Mouse (Mus musculus): ENCODE data around the gene Naglu. TPM values are rescaled to one million over a fixed set of nuclear protein-coding genes. Genes with fewer than 3 reads are reported as not detected.

The Naglu gene
- polyA plus RNA-seq, 1 experiment from 2014 or later = 13.7 TPM

DNA sequence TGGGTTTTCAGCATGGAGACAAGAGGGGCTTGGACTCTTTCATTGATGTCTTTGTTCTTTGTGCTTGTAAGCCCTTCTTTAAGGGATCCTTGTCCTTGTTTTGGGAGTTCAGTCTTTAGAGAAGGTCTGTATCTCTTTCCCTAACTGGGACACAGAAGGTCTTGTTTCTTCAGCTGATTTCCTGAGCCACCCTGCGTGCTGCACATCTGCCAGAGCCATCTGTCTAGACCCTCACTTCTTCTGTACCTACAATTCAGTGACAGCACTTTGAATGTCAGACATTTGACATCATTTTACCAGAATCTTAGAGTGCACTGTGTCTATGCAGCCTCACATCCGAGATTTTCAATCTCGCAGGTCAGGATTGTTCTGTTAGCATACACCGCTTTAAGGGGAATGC is 24.0 kb upstream of the Naglu start:
- Histone ChIP-seq H3K4me3 (no peak overlapping the region), H3K9me3 (no peaks in the 10 kb centered on the region), H3K27me3 (replicated peaks) (no peaks in the 10 kb centered on the region), H3K36me3 (replicated peaks) (peaks cover 59% of the 10 kb centered on the region), H3K4me1 (no peaks in the 10 kb centered on the region), H3K9ac (no peak overlapping the region), H3K4me2 (no peak overlapping the region), H3K27ac (no peak overlapping the region)
- 90% methylated on average over 4 of the region's 4 CpGs for WGBS
- ATAC-seq (replicated peaks) = no peak

DNA sequence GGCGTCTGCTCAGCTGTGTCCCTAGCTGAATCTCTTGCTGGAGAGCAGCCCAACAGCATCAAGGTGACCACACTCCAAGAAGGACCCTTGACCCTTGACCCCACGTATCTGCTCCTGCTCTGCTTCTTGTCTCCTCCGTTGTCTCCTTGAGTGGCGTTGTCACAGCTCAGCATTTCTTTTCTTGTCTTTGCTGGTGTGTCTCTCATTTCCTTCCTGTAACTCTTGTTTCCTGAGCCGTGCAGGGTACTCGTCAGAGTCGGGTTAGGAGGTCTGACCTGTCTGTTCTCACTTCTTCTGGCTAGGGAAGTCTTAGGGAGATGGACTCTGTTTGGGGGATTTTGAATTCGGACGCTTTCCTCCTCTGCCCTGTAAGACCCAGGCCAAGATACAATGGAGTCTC is 23.4 kb upstream of the Naglu start:
- H3K27ac ChIP-seq = no peak overlapping the region
- H3K36me3 ChIP-seq (replicated peaks) = peaks cover 55% of the 10 kb centered on the region
- no peaks in the 10 kb centered on the region for H3K27me3 ChIP-seq (replicated peaks)
- H3K4me2 ChIP-seq = no peak overlapping the region
- WGBS = 65% methylated on average over 9 of the region's 9 CpGs
- no peak overlapping the region for H3K4me3 ChIP-seq
- no peak for ATAC-seq (replicated peaks)
- H3K9ac ChIP-seq = no peak overlapping the region
- no peaks in the 10 kb centered on the region for H3K9me3 ChIP-seq
- H3K4me1 ChIP-seq = no peaks in the 10 kb centered on the region

DNA sequence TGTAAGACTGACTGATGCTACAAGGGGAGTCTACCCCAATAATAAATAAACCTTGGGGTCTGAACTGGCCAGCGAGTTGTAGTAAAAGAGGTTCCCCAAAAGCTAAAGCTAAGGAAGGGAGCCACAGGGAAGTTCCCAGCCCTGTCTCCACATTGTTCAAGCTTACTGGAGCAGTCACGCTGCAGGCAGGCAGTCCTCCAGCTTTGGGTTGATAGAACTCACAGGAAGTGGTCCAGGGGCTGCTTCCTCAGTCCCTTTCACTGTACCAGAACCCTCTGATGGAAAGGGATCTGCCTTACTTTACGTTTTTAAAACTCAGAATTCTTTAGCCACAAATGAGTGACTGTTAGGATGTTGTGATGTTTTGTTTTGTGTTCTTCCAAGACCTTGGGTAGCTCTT is 22.3 kb upstream of the Naglu start:
- WGBS = 73% methylated on average over 3 of the region's 3 CpGs
- Histone ChIP-seq H3K4me3 (no peak overlapping the region), H3K4me2 (no peak overlapping the region), H3K27ac (no peak overlapping the region), H3K36me3 (replicated peaks) (peaks cover 64% of the 10 kb centered on the region), H3K27me3 (replicated peaks) (no peaks in the 10 kb centered on the region), H3K9me3 (no peaks in the 10 kb centered on the region), H3K9ac (no peak overlapping the region), H3K4me1 (no peaks in the 10 kb centered on the region)
- no peak for ATAC-seq (replicated peaks)

DNA sequence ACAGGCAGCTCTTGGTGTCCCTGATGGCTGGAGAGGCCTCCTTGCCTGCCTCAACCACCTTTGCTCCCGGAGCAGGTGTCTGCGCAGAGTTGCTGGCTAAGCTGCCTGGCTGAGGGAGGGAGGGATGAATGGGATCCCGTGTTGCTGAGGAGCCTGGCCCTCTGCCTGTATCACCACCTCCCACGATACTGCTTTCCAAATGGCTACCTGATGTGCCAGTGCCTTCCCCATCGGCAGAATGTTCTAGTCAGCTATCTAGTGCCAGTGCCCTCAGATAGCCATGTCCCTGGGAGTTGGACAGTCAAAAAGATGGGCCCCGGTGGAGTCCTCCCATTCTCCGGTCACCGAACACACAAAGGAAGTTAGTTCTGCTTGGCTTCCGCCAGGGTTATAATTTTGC is 19.5 kb upstream of the Naglu start:
- H3K36me3 ChIP-seq (replicated peaks) = peaks cover 62% of the 10 kb centered on the region
- no peak overlapping the region for H3K27ac ChIP-seq
- 86% methylated on average over 9 of the region's 9 CpGs for WGBS
- no peaks in the 10 kb centered on the region for H3K27me3 ChIP-seq (replicated peaks)
- H3K4me1 ChIP-seq = no peaks in the 10 kb centered on the region
- no peak overlapping the region for H3K9ac ChIP-seq
- ATAC-seq (replicated peaks) = no peak
- no peak overlapping the region for H3K4me3 ChIP-seq
- H3K9me3 ChIP-seq = no peaks in the 10 kb centered on the region
- no peak overlapping the region for H3K4me2 ChIP-seq

DNA sequence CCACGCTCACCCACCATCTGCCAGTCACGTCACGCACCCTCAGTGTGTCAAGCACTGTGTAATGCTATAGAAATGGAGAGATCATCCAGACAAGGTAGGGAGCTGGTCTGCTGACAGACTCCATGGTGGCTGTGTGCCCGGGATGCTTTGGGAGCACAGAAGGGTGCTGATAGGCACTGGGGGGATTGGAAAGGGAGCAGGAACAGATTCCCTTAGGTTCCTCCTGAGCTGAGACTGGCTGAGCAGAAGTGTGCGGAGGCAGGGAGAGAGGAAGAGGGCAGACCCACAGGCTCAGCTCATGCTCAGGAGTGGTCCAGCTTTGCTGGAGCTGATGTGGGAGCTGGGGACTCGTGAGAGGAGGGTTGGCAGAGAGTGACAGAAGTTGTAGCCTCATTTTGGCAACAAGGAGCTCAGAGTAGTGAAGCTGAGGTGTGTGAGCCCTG is 18.7 kb upstream of the Naglu start:
- Histone ChIP-seq H3K4me3 (no peak overlapping the region), H3K27me3 (replicated peaks) (no peaks in the 10 kb centered on the region), H3K4me2 (no peak overlapping the region), H3K9ac (no peak overlapping the region), H3K4me1 (no peaks in the 10 kb centered on the region), H3K9me3 (no peaks in the 10 kb centered on the region), H3K36me3 (replicated peaks) (peaks cover 66% of the 10 kb centered on the region), H3K27ac (no peak overlapping the region)
- no peak for ATAC-seq (replicated peaks)
- 82% methylated on average over 6 of the region's 6 CpGs for WGBS

DNA sequence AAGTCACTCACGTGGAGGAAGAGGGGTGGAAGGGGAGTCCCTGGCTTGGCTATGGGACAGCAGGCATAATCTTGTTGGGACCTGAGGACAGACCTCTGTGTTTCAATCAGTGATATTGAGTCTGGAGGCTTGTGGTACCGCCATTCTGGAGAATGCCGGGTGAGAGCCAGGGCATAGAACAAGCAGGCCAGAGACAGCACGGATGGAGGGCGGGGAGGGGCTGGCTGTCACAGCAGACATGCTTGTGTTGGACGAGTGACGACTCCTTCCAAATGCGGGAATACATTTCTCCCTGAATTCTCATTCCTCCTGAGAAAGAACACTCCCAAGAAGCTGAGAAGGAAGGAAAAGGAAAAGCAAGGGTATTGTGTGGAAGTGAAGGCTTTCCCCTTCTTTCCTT is 18.2 kb upstream of the Naglu start:
- WGBS = 85% methylated on average over 8 of the region's 8 CpGs
- H3K9ac ChIP-seq = no peak overlapping the region
- no peak overlapping the region for H3K4me3 ChIP-seq
- H3K4me2 ChIP-seq = no peak overlapping the region
- ATAC-seq (replicated peaks) = no peak
- H3K27me3 ChIP-seq (replicated peaks) = no peaks in the 10 kb centered on the region
- H3K9me3 ChIP-seq = no peaks in the 10 kb centered on the region
- peaks cover 68% of the 10 kb centered on the region for H3K36me3 ChIP-seq (replicated peaks)
- H3K27ac ChIP-seq = no peak overlapping the region
- no peaks in the 10 kb centered on the region for H3K4me1 ChIP-seq

DNA sequence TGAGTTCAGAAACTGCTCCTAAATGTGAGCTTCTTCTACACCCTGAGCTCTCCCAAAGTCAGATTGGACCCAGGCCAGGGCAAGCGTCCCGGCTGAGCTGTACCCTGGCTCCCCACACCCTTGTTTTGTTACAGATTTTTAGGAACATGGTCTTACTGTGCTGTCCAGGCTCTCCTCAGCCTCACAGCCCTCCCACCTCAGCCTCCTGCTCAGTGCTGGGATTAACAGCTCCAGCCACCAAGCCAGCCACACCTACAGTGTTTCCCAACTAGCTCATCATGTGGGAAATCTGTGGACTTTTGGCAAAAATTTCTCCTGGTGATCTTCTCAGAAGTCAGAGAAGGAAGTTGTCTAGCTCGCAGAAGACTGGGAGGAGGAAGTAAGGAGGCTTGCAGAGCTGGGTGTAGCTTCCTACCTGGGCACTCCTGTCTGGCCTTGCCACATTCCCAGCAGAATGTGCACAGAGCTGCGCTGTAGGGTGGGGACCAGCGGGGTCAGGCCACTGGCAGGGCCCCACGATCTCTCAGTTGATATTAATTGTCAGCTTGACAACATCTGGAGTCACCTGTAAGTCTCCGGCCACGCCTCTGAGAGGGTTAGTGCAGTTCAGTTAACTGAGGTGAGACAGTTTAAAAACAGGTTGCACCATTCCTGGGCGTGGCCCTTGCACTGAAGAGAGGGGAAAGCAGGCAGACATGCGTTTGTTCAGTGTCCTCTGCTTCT is 16.9 kb upstream of the Naglu start:
- WGBS = 92% methylated on average over 10 of the region's 10 CpGs
- Histone ChIP-seq H3K4me1 (no peaks in the 10 kb centered on the region), H3K36me3 (replicated peaks) (peaks cover 55% of the 10 kb centered on the region), H3K4me2 (no peak overlapping the region), H3K4me3 (no peak overlapping the region), H3K27ac (no peak overlapping the region), H3K9ac (no peak overlapping the region), H3K27me3 (replicated peaks) (no peaks in the 10 kb centered on the region), H3K9me3 (no peaks in the 10 kb centered on the region)
- ATAC-seq (replicated peaks) = no peak

DNA sequence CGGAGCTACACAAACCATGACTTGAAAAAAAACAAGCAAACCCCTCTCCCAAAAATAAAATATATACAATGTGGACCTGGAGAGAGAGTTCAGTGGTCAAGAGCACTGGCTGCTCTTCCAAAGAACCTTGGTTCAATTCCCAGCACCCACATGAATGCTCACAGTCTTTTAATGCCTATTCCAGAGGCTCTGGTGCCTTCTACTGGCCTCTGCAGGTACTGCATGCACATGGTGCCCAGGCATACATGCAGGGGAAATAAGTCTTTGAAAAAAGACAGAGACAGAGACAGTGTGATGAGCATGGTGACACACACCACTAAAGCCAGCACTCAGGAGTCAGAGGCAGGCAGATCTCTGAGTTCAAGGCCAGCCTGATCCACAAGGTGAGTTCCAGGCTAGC is 15.8 kb upstream of the Naglu start:
- H3K27me3 ChIP-seq (replicated peaks) = no peaks in the 10 kb centered on the region
- H3K4me1 ChIP-seq = no peaks in the 10 kb centered on the region
- no peak overlapping the region for H3K4me3 ChIP-seq
- H3K27ac ChIP-seq = no peak overlapping the region
- 100% methylated on average over 1 of the region's 1 CpGs for WGBS
- H3K36me3 ChIP-seq (replicated peaks) = peaks cover 55% of the 10 kb centered on the region
- no peak overlapping the region for H3K9ac ChIP-seq
- no peaks in the 10 kb centered on the region for H3K9me3 ChIP-seq
- ATAC-seq (replicated peaks) = no peak
- no peak overlapping the region for H3K4me2 ChIP-seq

DNA sequence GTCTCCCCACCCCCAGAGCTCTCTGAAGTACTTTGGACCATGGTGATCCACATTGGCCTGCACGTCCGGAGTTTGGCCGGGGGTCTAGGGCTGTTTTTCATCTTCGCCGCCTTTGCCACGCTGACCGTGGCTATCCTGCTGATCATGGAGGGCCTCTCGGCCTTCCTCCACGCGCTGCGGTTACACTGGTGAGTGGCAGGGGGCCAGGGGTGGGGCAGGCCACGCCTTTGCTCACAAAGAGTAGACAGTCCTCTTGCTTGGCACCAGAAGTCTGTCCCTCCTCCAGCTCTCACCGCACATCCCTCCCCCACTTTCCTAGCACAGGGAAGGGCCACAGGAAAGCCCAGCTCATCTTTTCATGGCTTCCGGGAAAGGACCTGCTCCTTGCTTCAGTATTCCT is 14.4 kb upstream of the Naglu start:
- 85% methylated on average over 14 of the region's 14 CpGs for WGBS

DNA sequence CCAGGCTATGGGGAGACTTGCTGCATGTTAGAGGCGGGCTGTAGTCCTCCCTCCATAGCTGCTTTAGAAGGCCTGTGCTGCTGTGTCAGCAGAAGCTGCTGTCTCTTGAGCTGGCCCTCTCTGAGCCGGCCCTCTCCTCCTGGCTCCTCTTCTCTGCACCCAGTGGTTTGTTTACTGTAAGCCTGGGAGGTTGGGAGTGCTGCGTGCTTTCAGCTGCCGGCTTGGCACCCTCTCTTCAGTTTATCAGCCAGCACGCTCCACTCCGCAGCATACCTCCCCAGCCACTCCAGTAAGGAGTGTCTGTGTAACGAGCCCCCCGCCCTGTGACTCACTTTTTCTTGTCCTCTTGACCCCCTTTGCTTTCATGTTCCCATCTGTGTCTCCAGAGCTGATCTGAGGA is 12.9 kb upstream of the Naglu start:
- H3K27me3 ChIP-seq (replicated peaks) = no peaks in the 10 kb centered on the region
- ATAC-seq (replicated peaks) = no peak
- H3K36me3 ChIP-seq (replicated peaks) = peaks cover 60% of the 10 kb centered on the region

More for the DNA sequence above, 14.4 kb upstream of the Naglu start:
- Histone ChIP-seq H3K9me3 (no peaks in the 10 kb centered on the region), H3K27me3 (replicated peaks) (no peaks in the 10 kb centered on the region), H3K27ac (no peak overlapping the region), H3K4me2 (no peak overlapping the region), H3K9ac (no peak overlapping the region), H3K4me1 (no peaks in the 10 kb centered on the region), H3K4me3 (no peak overlapping the region), H3K36me3 (replicated peaks) (peaks cover 60% of the 10 kb centered on the region)
- ATAC-seq (replicated peaks) = no peak

DNA sequence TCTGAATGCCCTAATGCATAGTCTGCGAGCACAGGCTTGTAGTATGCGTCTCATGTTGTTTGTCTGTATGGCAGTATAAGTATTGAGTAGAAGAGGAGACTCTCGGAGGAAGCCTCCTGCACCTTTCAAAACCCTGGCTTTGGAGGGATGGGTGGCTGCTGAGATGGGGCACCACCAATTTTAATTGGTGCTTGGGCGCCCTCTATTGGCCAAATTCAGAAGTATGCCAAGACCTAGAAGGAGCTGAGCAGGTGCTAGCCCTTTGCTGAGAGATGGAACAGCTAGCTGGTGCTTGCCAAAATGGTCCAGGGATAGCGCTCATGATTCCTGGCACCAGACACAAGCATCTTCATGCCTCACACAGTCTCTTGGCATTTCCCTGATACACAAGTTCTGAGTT is 12.0 kb upstream of the Naglu start:
- Histone ChIP-seq H3K27ac (no peak overlapping the region), H3K4me3 (no peak overlapping the region), H3K9me3 (no peaks in the 10 kb centered on the region), H3K27me3 (replicated peaks) (no peaks in the 10 kb centered on the region), H3K9ac (no peak overlapping the region), H3K36me3 (replicated peaks) (peaks cover 61% of the 10 kb centered on the region), H3K4me1 (no peaks in the 10 kb centered on the region), H3K4me2 (no peak overlapping the region)
- WGBS = 35% methylated on average over 5 of the region's 5 CpGs
- ATAC-seq (replicated peaks) = no peak

More for the DNA sequence above, 12.9 kb upstream of the Naglu start:
- no peak overlapping the region for H3K4me3 ChIP-seq
- H3K4me2 ChIP-seq = no peak overlapping the region
- no peak overlapping the region for H3K9ac ChIP-seq
- H3K27ac ChIP-seq = no peak overlapping the region
- whole genome bisulfite sequencing = 53% methylated on average over 8 of the region's 8 CpGs
- H3K9me3 ChIP-seq = no peaks in the 10 kb centered on the region
- H3K4me1 ChIP-seq = no peaks in the 10 kb centered on the region

DNA sequence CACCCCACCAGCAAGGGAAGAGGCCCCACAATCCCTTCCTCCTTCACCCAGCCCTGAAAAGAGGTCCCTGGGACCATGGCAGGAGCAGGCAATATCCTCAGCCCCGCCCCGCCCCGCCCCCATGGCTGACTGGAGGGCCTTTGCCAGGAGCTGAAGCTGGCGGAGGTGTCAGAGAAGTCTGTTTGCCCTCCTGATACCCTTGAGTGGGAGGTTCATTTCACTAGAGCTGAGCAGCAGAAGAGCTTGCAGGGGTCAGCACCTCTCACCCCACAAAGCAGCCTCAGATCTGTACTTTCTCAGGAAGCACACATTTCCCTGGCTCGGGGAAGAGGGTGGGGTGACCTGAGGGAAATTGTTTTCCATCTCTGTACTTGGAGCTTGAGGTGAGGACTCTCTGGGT is 11.1 kb upstream of the Naglu start:
- WGBS = 76% methylated on average over 5 of the region's 5 CpGs

DNA sequence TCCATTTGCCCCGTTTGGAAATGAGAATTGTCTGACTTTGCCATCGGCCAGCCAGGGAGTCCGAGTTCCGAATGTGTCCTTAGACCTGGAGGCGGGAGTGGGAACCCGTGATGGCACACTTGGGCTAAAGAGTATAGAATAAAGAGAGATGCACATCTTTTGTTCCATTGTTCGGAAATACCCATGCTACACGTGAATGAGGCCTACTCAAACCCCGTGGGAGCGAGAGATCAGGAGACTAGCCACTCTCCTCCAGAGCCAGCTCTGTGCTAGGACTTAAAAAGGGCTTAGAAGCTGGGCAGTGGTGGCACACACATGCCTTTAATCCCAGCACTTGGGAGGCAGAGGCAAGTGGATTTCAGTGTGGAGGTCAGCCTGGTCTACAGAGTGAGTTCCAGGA is 10.3 kb upstream of the Naglu start:
- Histone ChIP-seq H3K4me1 (no peaks in the 10 kb centered on the region), H3K4me3 (no peak overlapping the region), H3K9ac (no peak overlapping the region; the same call in 1 of the 2 replicates), H3K36me3 (replicated peaks) (peaks cover 54% of the 10 kb centered on the region), H3K27ac (peak overlapping the region; percentile 61; the same call in 1 of the 2 replicates), H3K9me3 (no peaks in the 10 kb centered on the region), H3K27me3 (replicated peaks) (no peaks in the 10 kb centered on the region), H3K4me2 (no peak overlapping the region)
- WGBS = 65% methylated on average over 10 of the region's 10 CpGs
- ATAC-seq (replicated peaks) = no peak

More for the DNA sequence above, 11.1 kb upstream of the Naglu start:
- Histone ChIP-seq H3K9me3 (no peaks in the 10 kb centered on the region), H3K27me3 (replicated peaks) (no peaks in the 10 kb centered on the region), H3K4me3 (no peak overlapping the region), H3K36me3 (replicated peaks) (peaks cover 60% of the 10 kb centered on the region), H3K9ac (no peak overlapping the region), H3K27ac (no peak overlapping the region), H3K4me1 (no peaks in the 10 kb centered on the region), H3K4me2 (no peak overlapping the region)
- ATAC-seq (replicated peaks) = no peak

Data from midbrain, embryonic 15.5 days (tissue).